8 mouse cellular contexts compared by ENCODE assay signal in genomic region chr6:42644912-42645549, GRCm38 (mm10). TPM values are rescaled to one million over a fixed set of nuclear protein-coding genes. Genes with fewer than 3 reads are reported as not detected.
DNase-seq lines count a peak whose midpoint lies in the region; ATAC-seq and TF ChIP-seq lines count a peak whose summit lies in the region.

TSS of gene Tcaf2 (minus strand) at chr6:42645254.

- peak within 1 kb of the TSS; percentile 67 for H3K4me2 ChIP-seq in heart, embryonic 11.5 days
- peak within 1 kb of the TSS; percentile 58 for H3K4me2 ChIP-seq in kidney, embryonic 15.5 days
- H3K4me2 ChIP-seq in limb, embryonic 15.5 days, result peak within 1 kb of the TSS; percentile 69
- H3K4me2 ChIP-seq in midbrain, postnatal 0 days (ENCODE audit: low read depth, low read length, poor library complexity, severe bottlenecking), result peak within 1 kb of the TSS; percentile 82
- H3K4me2 ChIP-seq in stomach, embryonic 14.5 days (replicated peaks; ENCODE audit: low read depth, low read length), result peak within 1 kb of the TSS; percentile 49

- H3K9ac ChIP-seq in heart, embryonic 11.5 days (ENCODE audit: low read depth, low read length), result peak within 1 kb of the TSS; percentile 54; the same call in 1 of the 2 replicates
- H3K9ac ChIP-seq in kidney, embryonic 15.5 days, result no peak within 1 kb of the TSS
- H3K9ac ChIP-seq in limb, embryonic 15.5 days, result no peak within 1 kb of the TSS
- H3K9ac ChIP-seq in midbrain, postnatal 0 days (replicated peaks; ENCODE audit: low read length, poor library complexity, severe bottlenecking), result peak within 1 kb of the TSS; percentile 50
- H3K9ac ChIP-seq in stomach, embryonic 14.5 days (replicated peaks; ENCODE audit: low read depth, low read length), result no peak within 1 kb of the TSS

- no peaks in the 10 kb centered on the region for H3K27me3 ChIP-seq in heart, embryonic 11.5 days (ENCODE audit: control insufficient read depth, insufficient read depth, low read length)
- H3K27me3 ChIP-seq in kidney, embryonic 15.5 days, result no peaks in the 10 kb centered on the region
- H3K27me3 ChIP-seq in limb, embryonic 15.5 days, result no peaks in the 10 kb centered on the region
- no peaks in the 10 kb centered on the region for H3K27me3 ChIP-seq in midbrain, postnatal 0 days (ENCODE audit: insufficient read depth, low read length)
- no peaks in the 10 kb centered on the region for H3K27me3 ChIP-seq in stomach, embryonic 14.5 days (ENCODE audit: control insufficient read depth, insufficient read depth, low read length)

- no peaks in the 10 kb centered on the region for H3K36me3 ChIP-seq in heart, embryonic 11.5 days (ENCODE audit: control insufficient read depth, insufficient read depth, low read length)
- H3K36me3 ChIP-seq in kidney, embryonic 15.5 days, result no peaks in the 10 kb centered on the region
- H3K36me3 ChIP-seq in limb, embryonic 15.5 days, result no peaks in the 10 kb centered on the region
- H3K36me3 ChIP-seq in midbrain, postnatal 0 days (ENCODE audit: insufficient read depth, low read length), result no peaks in the 10 kb centered on the region
- H3K36me3 ChIP-seq in stomach, embryonic 14.5 days (ENCODE audit: control insufficient read depth, insufficient read depth, low read length), result no peaks in the 10 kb centered on the region

- peak; percentile 11 for DNase-seq in A20 (ENCODE audit: low read depth, low spot score)
- peak; percentile 50 for DNase-seq in fat pad, adult 2 months (ENCODE audit: extremely low read depth, low read depth, low spot score)
- peak; percentile 80 for DNase-seq in midbrain, postnatal 0 days (ENCODE audit: low spot score)

- H3K9me3 ChIP-seq in heart, embryonic 11.5 days (replicated peaks; ENCODE audit: control insufficient read depth, low read length), result no peaks in the 10 kb centered on the region
- H3K9me3 ChIP-seq in kidney, embryonic 15.5 days (replicated peaks), result no peaks in the 10 kb centered on the region
- H3K9me3 ChIP-seq in limb, embryonic 15.5 days, result no peaks in the 10 kb centered on the region
- no peaks in the 10 kb centered on the region for H3K9me3 ChIP-seq in midbrain, postnatal 0 days (ENCODE audit: low read length)
- no peaks in the 10 kb centered on the region for H3K9me3 ChIP-seq in stomach, embryonic 14.5 days (ENCODE audit: control insufficient read depth, low read depth, low read length)

- no peak within 1 kb of the TSS for H3K27ac ChIP-seq in brown adipose tissue, adult 24 weeks (replicated peaks; ENCODE audit: low read depth, low read length)
- H3K27ac ChIP-seq in heart, embryonic 11.5 days (ENCODE audit: low read depth, low read length), result no peak within 1 kb of the TSS
- H3K27ac ChIP-seq in kidney, embryonic 15.5 days, result 0 out of 2 replicates have a peak within 1 kb of the TSS, but pooled peaks have one; percentile 57
- H3K27ac ChIP-seq in limb, embryonic 15.5 days, result peak within 1 kb of the TSS; percentile 4
- no peak within 1 kb of the TSS for H3K27ac ChIP-seq in midbrain, postnatal 0 days (ENCODE audit: low read depth, low read length)
- no peak within 1 kb of the TSS for H3K27ac ChIP-seq in stomach, embryonic 14.5 days (ENCODE audit: low read length)

- H3K4me1 ChIP-seq in brown adipose tissue, adult 24 weeks (ENCODE audit: control insufficient read depth, insufficient read depth, insufficient read length, low read length), result no peaks in the 10 kb centered on the region
- H3K4me1 ChIP-seq in heart, embryonic 11.5 days (ENCODE audit: control insufficient read depth, insufficient read depth, low read length), result no peaks in the 10 kb centered on the region
- H3K4me1 ChIP-seq in kidney, embryonic 15.5 days, result 0 out of 2 replicates have a peak, but pooled peaks cover 5% of the 10 kb centered on the region
- H3K4me1 ChIP-seq in limb, embryonic 15.5 days, result no peaks in the 10 kb centered on the region
- H3K4me1 ChIP-seq in midbrain, postnatal 0 days (ENCODE audit: insufficient read depth, low read length), result no peaks in the 10 kb centered on the region
- H3K4me1 ChIP-seq in stomach, embryonic 14.5 days (ENCODE audit: control insufficient read depth, insufficient read depth, low read length), result peaks cover 3% of the 10 kb centered on the region; the same call in 1 of the 2 replicates

- TF ChIP-seq CTCF in midbrain, postnatal 0 days (IDR thresholded peaks at IDR 0.05), result peak; percentile 91

- peak within 1 kb of the TSS; percentile 59 for H3K4me3 ChIP-seq in brown adipose tissue, adult 24 weeks (ENCODE audit: insufficient read depth, low read depth, low read length)
- peak within 1 kb of the TSS; percentile 48 for H3K4me3 ChIP-seq in heart, embryonic 11.5 days (ENCODE audit: low read depth, low read length)
- H3K4me3 ChIP-seq in kidney, embryonic 15.5 days (replicated peaks), result peak within 1 kb of the TSS; percentile 47
- H3K4me3 ChIP-seq in limb, embryonic 15.5 days, result peak within 1 kb of the TSS; percentile 42
- H3K4me3 ChIP-seq in midbrain, postnatal 0 days (ENCODE audit: low read depth, low read length), result peak within 1 kb of the TSS; percentile 37
- H3K4me3 ChIP-seq in stomach, embryonic 14.5 days (ENCODE audit: low read depth, low read length), result peak within 1 kb of the TSS; percentile 31

- peak; percentile 97 for ATAC-seq in heart, embryonic 11.5 days (replicated peaks; ENCODE audit: insufficient number of reproducible peaks, low FRiP score, low TSS enrichment)
- ATAC-seq in kidney, embryonic 15.5 days (replicated peaks; ENCODE audit: low FRiP score), result peak; percentile 100
- ATAC-seq in limb, embryonic 15.5 days (ENCODE audit: insufficient number of reproducible peaks, low FRiP score, low TSS enrichment, low read depth), result peak; percentile 96
- peak; percentile 95 for ATAC-seq in midbrain, postnatal 0 days (ENCODE audit: low FRiP score)
- ATAC-seq in stomach, embryonic 14.5 days (ENCODE audit: insufficient number of reproducible peaks, insufficient read depth, low FRiP score, low read depth), result peak; percentile 98

- WGBS in heart, embryonic 11.5 days (ENCODE audit: insufficient replicate concordance), result under 1% methylated on average over 23 of the region's 23 CpGs
- WGBS in kidney, embryonic 15.5 days, result under 1% methylated on average over 23 of the region's 23 CpGs
- WGBS in limb, embryonic 15.5 days, result under 1% methylated on average over 23 of the region's 23 CpGs
- 1% methylated on average over 23 of the region's 23 CpGs for WGBS in midbrain, postnatal 0 days
- under 1% methylated on average over 23 of the region's 23 CpGs for WGBS in stomach, embryonic 14.5 days

RNA-seq across cellular contexts. Expression of gene Tcaf2, which starts in this region (rescaled TPM):
- polyA plus RNA-seq in brown adipose tissue, adult 24 weeks (2012; ENCODE audit: insufficient read depth, insufficient read length, missing spikeins), result 3.0 and 4.1 TPM in 2 replicates
- 1.3 and 1.4 TPM in 2 replicates for polyA plus RNA-seq in heart, embryonic 11.5 days (2014; fragmentation: Nextera tagmentation; extraction: Ambion mirVana)
- 5.2 and 5.8 TPM in 2 replicates for polyA plus RNA-seq in kidney, embryonic 15.5 days (2015; fragmentation: Nextera tagmentation; extraction: Ambion mirVana)
- polyA plus RNA-seq in limb, embryonic 15.5 days (2015; fragmentation: Nextera tagmentation; extraction: Ambion mirVana), result 5.0 and 5.2 TPM in 2 replicates
- 3.1 and 4.7 TPM in 2 replicates for total RNA-seq in midbrain, postnatal 0 days (2014; rRNA removed)
- polyA plus RNA-seq in midbrain, postnatal 0 days (2015; fragmentation: Nextera tagmentation; extraction: Ambion mirVana), result 1.5 and 1.8 TPM in 2 replicates
- polyA plus RNA-seq in stomach, embryonic 14.5 days (2014; fragmentation: Nextera tagmentation; extraction: Ambion mirVana), result 7.1 and 8.5 TPM in 2 replicates

Comparison
In these comparisons a context has a peak if more than half of its experiments do, and no peak if none do; other contexts are left out.
1. DNase-seq: peak in every context shown above with its lines; median percentile 80 in midbrain, postnatal 0 days; 50 in fat pad, adult 2 months; 11 in A20.
2. H3K27ac ChIP-seq: peak in kidney, embryonic 15.5 days (single experiment) and limb, embryonic 15.5 days (single experiment); none in brown adipose tissue, adult 24 weeks (single experiment), heart, embryonic 11.5 days (single experiment), midbrain, postnatal 0 days (single experiment) and stomach, embryonic 14.5 days (single experiment).
3. H3K9ac ChIP-seq: peak in heart, embryonic 11.5 days (single experiment) and midbrain, postnatal 0 days (single experiment); none in kidney, embryonic 15.5 days (single experiment), limb, embryonic 15.5 days (single experiment) and stomach, embryonic 14.5 days (single experiment).
4. Peak in every context shown above with its lines, with median percentiles within 50 percentile points of each other: H3K4me3 ChIP-seq, ATAC-seq and H3K4me2 ChIP-seq.